Mouse (Mus musculus) embryonic facial prominence, embryonic 14.5 days (tissue): ENCODE measurements around the gene Gorab. TPM values are rescaled to one million over a fixed set of nuclear protein-coding genes. Genes with fewer than 3 reads are reported as not detected.
A peak's percentile ranks its signal among the peaks of the same experiment; 100 is the strongest.

Experiments
- ATAC-seq: fragments of 200-750 bp; cut with Nextera tagmentation; 2 replicates; pipeline ENCODE4 v1.8.0; 2017; ENCODE audit warnings: low read depth, moderate number of reproducible peaks, moderate TSS enrichment
- DNase-seq: peaks from one replicate; pipeline ENCODE4 v3.0.0-alpha.2; 2015; ENCODE audit warnings: low spot score
- H3K27ac ChIP-seq: fragments of 300-500 bp; sonication (generic); replicated peaks from 2 replicates; pipeline ENCODE4 v1.5.1; 2014; ENCODE audit warnings: low read depth, mild to moderate bottlenecking, low read length, moderate library complexity
- H3K27me3 ChIP-seq: fragments of 300-500 bp; sonication (generic); replicated peaks from 2 replicates; pipeline ENCODE4 v1.6.1; 2014; ENCODE audit warnings: low read length; ENCODE audit not compliant: control insufficient read depth, insufficient read depth
- H3K36me3 ChIP-seq: fragments of 300-500 bp; sonication (generic); 2 replicates; pipeline ENCODE4 v1.6.1; 2014; ENCODE audit warnings: low read length, mixed read lengths; ENCODE audit not compliant: control insufficient read depth, insufficient read depth
- H3K4me1 ChIP-seq: fragments of 300-500 bp; sonication (generic); 2 replicates; pipeline ENCODE4 v1.6.1; 2014; ENCODE audit warnings: antibody characterized with exemption, low read length; ENCODE audit not compliant: control insufficient read depth, insufficient read depth
- H3K4me2 ChIP-seq: fragments of 300-500 bp; sonication (generic); 2 replicates; pipeline ENCODE4 v1.6.1; 2014; ENCODE audit warnings: low read depth, mild to moderate bottlenecking, low read length, moderate library complexity, mixed read lengths
- H3K4me3 ChIP-seq: fragments of 300-500 bp; sonication (generic); 2 replicates; pipeline ENCODE4 v1.5.1; 2014; ENCODE audit warnings: low read depth, mild to moderate bottlenecking, low read length
- H3K9ac ChIP-seq: fragments of 300-500 bp; sonication (generic); 2 replicates; pipeline ENCODE4 v1.6.1; 2014; ENCODE audit warnings: low read depth, mild to moderate bottlenecking, low read length, moderate library complexity, mixed read lengths
- H3K9me3 ChIP-seq: fragments of 300-500 bp; sonication (generic); 2 replicates; pipeline ENCODE4 v1.6.1; 2016; ENCODE audit warnings: low read length; ENCODE audit not compliant: control insufficient read depth
- WGBS: fragments of 180-500 bp; shearing (Covaris S2); extraction: QIAGEN DNeasy Blood & Tissue Kit; methylation state at CpG from one replicate; pipeline ENCODE4 v1.1.7; 2014; 5-methylcytosine and 5-hydroxymethylcytosine counted together
- polyA plus RNA-seq: library from polyadenylated mRNA; unstranded; fragments of >200 nt; fragmentation: Nextera tagmentation; extraction: Ambion mirVana; gene quantifications from 2 replicates; pipeline ENCODE4 v1.2.1, GENCODE M21; 2014

Gorab gene
- polyA plus RNA-seq, 1 experiment from 2014 or later, result 25.7 TPM

DNA sequence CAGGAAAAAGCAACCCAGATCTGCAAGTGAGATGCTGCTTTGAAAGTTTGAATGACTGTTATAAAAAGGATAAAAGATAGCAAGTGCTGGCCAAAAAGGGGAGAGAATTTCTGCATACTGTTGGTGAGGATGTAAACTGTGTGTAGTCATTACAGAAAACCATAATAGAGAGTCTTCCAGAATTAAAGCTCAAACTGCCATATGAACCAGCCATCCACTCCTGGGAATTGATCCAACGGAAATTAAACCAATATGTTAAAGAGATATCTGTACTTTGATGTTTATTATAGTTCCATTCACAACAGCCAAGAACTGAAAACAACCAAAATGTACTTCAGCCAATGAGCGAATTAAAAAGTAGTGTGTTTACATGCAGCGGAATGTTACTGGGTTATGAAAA, 52.5 kb downstream of the Gorab start:
- peaks cover 9% of the 10 kb centered on the region for H3K4me1 ChIP-seq
- DNase-seq, result peak; percentile 65
- no peak overlapping the region for H3K4me2 ChIP-seq
- H3K9ac ChIP-seq, result no peak overlapping the region
- H3K4me3 ChIP-seq, result no peak overlapping the region
- H3K9me3 ChIP-seq, result no peaks in the 10 kb centered on the region
- no peak for ATAC-seq
- H3K27me3 ChIP-seq, result no peaks in the 10 kb centered on the region
- 63% methylated on average over 3 of the region's 3 CpGs for WGBS
- no peaks in the 10 kb centered on the region for H3K36me3 ChIP-seq
- no peak overlapping the region for H3K27ac ChIP-seq

GRCm38 (mm10) chr1:163345541-163345940, 57.9 kb downstream of the Gorab start:
- H3K4me3 ChIP-seq, result no peak overlapping the region
- H3K27ac ChIP-seq, result no peak overlapping the region
- H3K4me1 ChIP-seq, result no peaks in the 10 kb centered on the region
- ATAC-seq (no peak), DNase-seq (no peak)
- no peaks in the 10 kb centered on the region for H3K27me3 ChIP-seq
- H3K36me3 ChIP-seq, result no peaks in the 10 kb centered on the region
- 78% methylated on average over 5 of the region's 5 CpGs for WGBS
- no peak overlapping the region for H3K9ac ChIP-seq
- H3K9me3 ChIP-seq, result no peaks in the 10 kb centered on the region
- no peak overlapping the region for H3K4me2 ChIP-seq

- no peak for ATAC-seq
- 50% methylated on average over 1 of the region's 1 CpGs for WGBS
- Histone ChIP-seq H3K4me2 (no peak overlapping the region), H3K9ac (no peak overlapping the region), H3K27ac (no peak overlapping the region), H3K4me1 (no peaks in the 10 kb centered on the region), H3K4me3 (no peak overlapping the region), H3K9me3 (no peaks in the 10 kb centered on the region), H3K27me3 (no peaks in the 10 kb centered on the region), H3K36me3 (no peaks in the 10 kb centered on the region)
- DNase-seq, result no peak
Observed at GRCm38 (mm10) chr1:163344931-163345330, 58.5 kb downstream of the Gorab start.

- no peaks in the 10 kb centered on the region for H3K27me3 ChIP-seq
- H3K9ac ChIP-seq, result no peak overlapping the region
- H3K27ac ChIP-seq, result no peak overlapping the region
- H3K36me3 ChIP-seq, result no peaks in the 10 kb centered on the region
- ATAC-seq (no peak), DNase-seq (no peak)
- H3K9me3 ChIP-seq, result no peaks in the 10 kb centered on the region
- H3K4me1 ChIP-seq, result no peaks in the 10 kb centered on the region; the same call in 1 of the 2 replicates
- H3K4me3 ChIP-seq, result no peak overlapping the region
- H3K4me2 ChIP-seq, result no peak overlapping the region
- WGBS, result 48% methylated on average over 3 of the region's 3 CpGs
Observed at GRCm38 (mm10) chr1:163339219-163339561, 64.3 kb downstream of the Gorab start.

DNA sequence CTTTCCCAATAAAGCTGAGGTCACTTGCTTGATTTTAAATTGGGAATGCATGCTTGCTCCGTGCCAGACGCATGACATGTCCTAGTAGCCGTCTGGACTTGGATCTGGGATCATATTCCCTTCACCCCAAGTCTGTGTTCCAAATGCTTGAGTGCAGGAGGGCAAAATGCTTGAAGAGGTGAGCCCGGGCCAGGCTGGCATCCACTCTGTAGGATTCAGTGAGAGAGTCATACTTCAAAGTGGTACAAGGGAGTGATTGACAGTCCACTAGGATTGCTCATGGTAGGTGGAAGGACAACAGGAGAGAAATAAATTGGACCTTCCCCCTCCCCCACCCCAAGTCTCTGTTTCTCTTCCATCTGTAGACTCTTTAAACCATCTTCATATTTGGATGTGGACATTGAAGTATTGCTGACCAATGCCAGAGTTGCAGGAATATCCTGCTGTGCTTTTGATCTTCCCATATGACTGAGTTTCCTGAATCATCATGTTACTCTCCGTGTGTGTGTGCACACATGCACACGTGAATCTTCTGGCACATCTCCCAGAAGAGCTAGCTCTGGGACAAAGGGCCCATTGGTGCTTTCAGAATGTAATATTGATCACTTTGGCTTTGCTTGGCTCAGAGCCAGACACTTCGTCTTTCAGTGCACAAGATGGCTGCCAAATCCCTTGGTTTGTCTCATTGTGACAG, 64.8 kb downstream of the Gorab start:
- Histone ChIP-seq H3K4me1 (no peaks in the 10 kb centered on the region; the same call in 1 of the 2 replicates), H3K4me2 (no peak overlapping the region), H3K9me3 (no peaks in the 10 kb centered on the region), H3K36me3 (no peaks in the 10 kb centered on the region), H3K27ac (no peak overlapping the region), H3K4me3 (no peak overlapping the region), H3K27me3 (no peaks in the 10 kb centered on the region), H3K9ac (no peak overlapping the region)
- ATAC-seq, result no peak
- WGBS, result 31% methylated on average over 7 of the region's 7 CpGs
- peak; percentile 68 for DNase-seq

DNA sequence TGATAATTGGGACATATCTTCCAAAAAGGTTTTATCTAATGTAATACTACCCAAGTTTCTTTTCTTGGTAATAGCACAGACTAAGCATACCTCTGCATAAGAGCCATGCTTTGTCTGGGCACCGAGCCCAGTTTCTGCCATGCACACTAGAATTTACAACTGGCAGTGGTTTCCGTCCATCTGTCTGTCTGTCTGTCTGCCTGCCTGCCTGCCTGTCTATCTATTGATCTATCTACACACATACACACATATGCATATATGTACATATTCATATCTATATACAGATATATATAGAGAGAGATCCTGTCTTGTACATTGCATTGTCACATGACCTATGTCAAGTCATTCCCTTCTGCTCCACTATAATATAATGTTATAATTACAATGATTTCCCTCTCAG, 65.6 kb downstream of the Gorab start:
- H3K36me3 ChIP-seq, result no peaks in the 10 kb centered on the region
- WGBS, result 76% methylated on average over 2 of the region's 2 CpGs
- DNase-seq, result no peak
- H3K4me1 ChIP-seq, result no peaks in the 10 kb centered on the region; the same call in 1 of the 2 replicates
- H3K27ac ChIP-seq, result no peak overlapping the region
- ATAC-seq, result no peak
- H3K4me3 ChIP-seq, result no peak overlapping the region
- H3K9ac ChIP-seq, result no peak overlapping the region
- no peak overlapping the region for H3K4me2 ChIP-seq
- H3K9me3 ChIP-seq, result no peaks in the 10 kb centered on the region
- no peaks in the 10 kb centered on the region for H3K27me3 ChIP-seq

Other genes starting within 250 kb of the Gorab start
- 100 and 105 TPM in 2 replicates for gene Prrx1, start 90.0 kb downstream of the Gorab start, polyA plus RNA-seq